Mouse (Mus musculus) v-Abl transformed pro-B cells (cell line): ENCODE measurements around the gene Iqub.

Experiments used
- in situ Hi-C, 2 experiments: fragments of 400-800 bp; cut with MboI; formaldehyde crosslinking; loops; one replicate each; pipeline ENCODE4 v1.15.1; 2025; ENCODE audit not compliant: unreplicated experiment in 2 of 2

Iqub gene

GRCm38 (mm10) chr6:24490341-24490740 lies 24.5 kb downstream of the Iqub start:
- in situ Hi-C loops, result no loop called here

DNA sequence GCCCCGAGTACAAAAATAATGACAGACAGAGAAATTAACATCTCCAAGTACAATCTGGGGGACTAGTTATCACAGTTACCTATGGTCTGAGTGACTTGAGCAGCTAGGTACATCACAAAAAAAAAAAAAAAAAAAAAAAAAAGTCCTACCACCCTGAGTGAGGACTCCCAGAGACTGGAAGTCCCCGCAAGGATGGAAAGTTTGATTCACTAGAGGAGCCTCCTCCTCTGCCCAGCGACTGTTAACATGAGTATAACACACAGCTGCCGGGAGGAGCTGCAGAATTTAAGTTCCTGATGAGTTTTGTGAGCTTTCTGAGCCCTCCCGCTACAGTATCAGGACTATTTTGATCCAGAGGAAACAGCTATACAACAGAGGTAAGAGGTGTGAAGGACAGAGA lies 28.3 kb downstream of the Iqub start:
- in situ Hi-C loops, result no loop called here

DNA sequence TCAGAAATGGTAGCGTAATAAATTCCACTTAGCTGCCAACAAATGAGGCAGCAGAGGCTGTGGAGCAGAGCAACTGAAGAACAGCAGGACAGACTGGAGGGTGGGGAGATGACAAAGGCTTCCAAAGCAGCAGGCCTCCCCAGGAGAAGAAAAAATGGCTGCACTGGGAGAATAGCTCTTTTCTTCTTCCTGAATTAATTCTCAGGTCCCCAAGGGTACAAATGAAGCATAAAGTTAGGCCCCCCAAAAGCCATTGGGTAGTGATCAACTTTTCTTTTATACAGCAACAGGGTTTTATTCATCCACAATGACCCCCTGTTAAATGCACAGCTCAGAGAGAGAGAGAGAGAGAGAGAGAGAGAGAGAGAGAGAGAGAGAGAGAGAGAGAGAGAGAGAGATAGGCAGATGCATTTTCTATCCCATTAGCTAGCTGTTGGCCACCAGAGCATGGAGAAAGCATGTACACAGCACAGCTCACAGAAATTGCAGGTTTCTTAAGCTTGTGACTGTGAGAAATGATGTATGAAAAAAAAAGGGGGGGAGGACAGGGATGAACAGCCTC lies 44.2 kb downstream of the Iqub start:
- in situ Hi-C loops, result no loop called here

GRCm38 (mm10) chr6:24470135-24470534 lies 44.7 kb downstream of the Iqub start:
- in situ Hi-C loops, result no loop called here

GRCm38 (mm10) chr6:24456097-24456496 lies 58.8 kb downstream of the Iqub start:
- in situ Hi-C loops, result no loop called here

- in situ Hi-C loops, result no loop called here
Measured at GRCm38 (mm10) chr6:24451026-24451821, 63.6 kb downstream of the Iqub start.

GRCm38 (mm10) chr6:24450241-24450640 lies 64.6 kb downstream of the Iqub start:
- in situ Hi-C loops, result no loop called here

GRCm38 (mm10) chr6:24416056-24416455 lies 98.8 kb downstream of the Iqub start:
- in situ Hi-C loops, result no loop called here

GRCm38 (mm10) chr6:24415500-24415899 lies 99.4 kb downstream of the Iqub start:
- in situ Hi-C loops, result no loop called here

DNA sequence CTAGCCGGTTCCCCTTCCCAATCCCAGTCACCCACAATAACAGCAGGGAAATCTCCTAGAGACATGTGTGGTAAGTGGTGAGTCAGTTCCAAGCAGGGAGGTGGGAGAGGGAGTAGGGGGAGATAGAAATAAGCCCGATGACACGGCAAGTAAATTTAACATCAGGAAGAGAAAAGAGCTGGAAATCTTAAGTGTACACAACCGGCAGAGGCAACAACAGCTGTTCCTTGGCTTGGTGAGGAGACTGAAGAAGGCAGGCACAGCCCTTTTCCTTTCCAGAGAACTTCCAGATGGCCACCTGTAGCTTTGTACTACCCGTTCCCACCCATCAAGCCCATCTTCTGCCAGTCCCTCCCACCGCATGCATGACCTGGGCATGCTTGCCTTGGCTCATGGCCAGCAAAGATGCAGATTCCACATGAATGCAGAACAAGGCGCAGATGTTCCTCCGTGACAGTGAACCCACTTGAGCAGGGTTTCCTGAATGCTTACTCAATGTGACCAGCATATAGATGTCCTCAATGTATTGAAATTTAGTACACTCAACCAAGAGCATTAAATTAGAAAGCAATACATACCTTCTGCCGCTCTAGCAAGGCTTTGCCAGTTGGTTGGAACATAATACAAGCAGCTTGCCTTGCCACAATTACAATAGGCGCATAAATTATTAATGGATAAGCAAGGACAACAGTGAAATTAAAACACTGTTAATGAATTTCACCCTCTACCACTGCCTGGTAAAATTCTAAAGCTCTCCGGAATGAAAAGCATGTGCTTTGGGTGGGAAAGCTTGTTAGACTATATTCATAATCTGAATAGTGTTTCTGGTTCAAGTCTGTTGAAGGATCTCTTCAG lies 106.1 kb downstream of the Iqub start:
- in situ Hi-C loops, result no loop called here

GRCm38 (mm10) chr6:24407743-24408142 lies 107.1 kb downstream of the Iqub start:
- in situ Hi-C loops, result no loop called here

DNA sequence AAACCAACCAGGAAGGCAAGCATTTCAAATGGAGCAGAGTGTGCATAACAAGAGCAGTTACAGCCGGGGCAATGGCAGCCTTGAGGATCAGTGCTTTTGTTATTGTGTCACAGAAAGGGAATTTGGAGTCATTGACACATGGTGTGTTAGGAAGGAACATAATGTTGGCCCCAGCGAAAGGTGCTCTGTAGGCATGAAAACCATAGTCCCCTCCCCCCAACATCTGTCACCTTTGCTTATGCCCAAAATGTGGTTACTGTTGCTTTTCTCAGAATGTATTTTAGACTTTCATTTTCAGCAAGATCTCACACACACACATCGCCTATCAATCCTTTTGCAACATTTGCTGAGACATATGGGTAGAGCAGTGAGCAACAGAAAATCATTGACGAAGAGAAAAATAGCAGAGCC lies 117.6 kb downstream of the Iqub start:
- in situ Hi-C loops, result no loop called here
